Mouse (Mus musculus) retina, embryonic 14.5 days (tissue): ENCODE data around the gene Gpr63.
"Not testable (repeated sequence)": the region's sequence is repeated elsewhere in the genome, so short reads cannot be mapped to it uniquely, and the experiment has no call there.

ENCODE experiments used
- DNase-seq: peaks from one replicate; pipeline ENCODE4 v3.0.0-alpha.2; 2015; ENCODE audit warnings: low spot score

Gene Gpr63

GRCm38 (mm10) chr4:24966299-24966991, at the start of gene Gpr63:
Gene Gpr63, plus strand, starts transcription at chr4:24966407.
- DNase-seq, result peak; percentile 79

- no peak for DNase-seq
Measured at GRCm38 (mm10) chr4:24920006-24920577, 46.1 kb upstream of the Gpr63 start.

- no peak for DNase-seq
Measured at GRCm38 (mm10) chr4:24924726-24925125, 41.5 kb upstream of the Gpr63 start.

DNA sequence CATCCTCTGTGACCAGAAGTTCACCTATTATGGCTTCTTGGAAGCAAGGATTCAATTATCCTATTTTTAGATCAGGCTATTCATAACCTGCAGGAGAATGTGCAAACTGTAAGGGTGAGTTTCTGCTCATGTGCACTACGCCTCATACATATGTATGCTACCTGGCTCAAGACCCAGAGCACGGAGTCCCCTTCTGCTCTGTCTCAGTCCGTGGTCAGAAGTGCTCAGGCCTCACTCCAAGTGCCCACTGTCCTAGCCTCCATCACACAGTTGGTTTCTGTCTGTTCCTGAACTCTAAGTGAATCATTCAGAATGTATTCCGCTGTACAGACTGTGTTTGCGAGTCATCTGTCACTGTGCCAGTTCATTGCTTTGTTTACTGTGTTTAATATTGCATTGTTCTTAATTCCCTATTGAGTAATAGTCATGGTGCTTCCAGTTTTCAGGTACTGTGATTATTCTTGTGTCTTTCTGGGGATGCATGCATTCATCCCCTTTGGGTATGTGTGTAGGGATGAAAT, 37.9 kb upstream of the Gpr63 start:
- DNase-seq, result no peak

DNA sequence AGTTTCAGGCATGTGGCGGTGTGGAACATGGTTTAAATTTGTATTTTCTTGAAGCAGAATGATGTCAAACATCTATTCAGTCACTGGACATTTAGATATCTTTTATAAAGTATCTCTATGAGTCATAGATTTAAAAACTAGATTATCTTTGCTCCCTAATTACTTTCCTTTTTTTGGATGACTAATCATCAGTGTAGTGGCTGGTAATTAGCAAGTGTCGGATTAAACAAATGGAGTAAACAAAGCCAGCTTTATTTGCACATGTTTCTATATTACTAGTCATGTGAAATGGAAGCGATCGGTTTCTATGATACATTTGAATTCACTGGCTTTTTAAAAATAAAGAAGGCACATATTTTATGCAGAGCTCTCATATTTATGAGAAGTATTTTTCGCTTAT, 37.3 kb upstream of the Gpr63 start:
- no peak for DNase-seq

DNA sequence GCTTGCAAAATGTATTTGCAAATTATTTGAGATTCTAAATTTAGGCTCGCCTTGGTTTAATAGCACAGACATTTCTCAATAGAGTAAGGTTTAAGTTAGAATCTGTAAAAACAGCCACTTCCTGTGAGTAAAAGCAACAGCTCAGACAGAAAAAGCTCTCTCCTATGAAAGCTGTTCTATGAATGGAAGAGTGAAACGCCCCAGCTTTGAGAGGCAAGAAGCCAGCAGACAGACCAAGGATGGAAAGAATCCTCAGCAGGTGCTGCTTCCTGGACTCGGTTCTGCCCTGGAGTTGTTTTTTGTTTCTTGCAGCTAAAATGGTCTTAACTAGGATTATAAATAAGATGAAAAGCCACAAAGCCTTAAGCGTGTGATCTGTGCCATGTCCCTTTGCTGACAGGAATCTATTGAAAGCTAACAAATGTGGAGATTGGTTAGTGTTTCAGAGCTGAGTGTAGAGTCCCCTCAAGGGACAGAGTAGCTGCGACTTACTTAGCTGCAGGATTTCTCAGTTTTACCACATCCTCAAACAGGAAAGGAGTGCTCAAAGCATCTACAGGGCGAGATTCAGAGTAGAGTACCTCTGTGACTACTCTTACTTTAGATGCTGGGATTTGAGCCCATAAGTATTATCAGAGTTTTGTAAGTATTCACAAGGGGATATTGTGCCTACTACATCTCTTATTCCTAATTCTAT, 23.3 kb upstream of the Gpr63 start:
- no peak for DNase-seq

DNA sequence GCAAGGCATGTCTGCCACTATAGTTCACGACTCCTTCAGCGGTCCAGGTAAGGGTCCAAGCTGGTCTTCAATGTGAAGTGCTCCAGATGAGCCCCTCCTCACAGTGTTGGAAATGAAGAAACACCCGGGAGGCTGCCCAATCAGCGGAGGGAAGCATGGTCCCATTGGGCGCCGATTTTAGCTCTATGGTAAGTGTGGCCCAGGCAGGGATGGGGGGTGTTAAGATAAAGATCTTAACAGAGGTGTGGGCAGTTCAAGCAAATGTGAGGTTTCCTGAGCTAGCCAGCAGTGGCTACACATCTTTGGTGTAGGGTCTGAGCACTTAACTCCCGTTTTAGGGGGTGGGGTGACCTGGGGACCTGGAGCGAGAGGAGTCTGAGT, 299 bp upstream of the Gpr63 start:
- no peak for DNase-seq

GRCm38 (mm10) chr4:24967251-24967650, 1.0 kb downstream of the Gpr63 start:
- DNase-seq, result peak; percentile 23

DNA sequence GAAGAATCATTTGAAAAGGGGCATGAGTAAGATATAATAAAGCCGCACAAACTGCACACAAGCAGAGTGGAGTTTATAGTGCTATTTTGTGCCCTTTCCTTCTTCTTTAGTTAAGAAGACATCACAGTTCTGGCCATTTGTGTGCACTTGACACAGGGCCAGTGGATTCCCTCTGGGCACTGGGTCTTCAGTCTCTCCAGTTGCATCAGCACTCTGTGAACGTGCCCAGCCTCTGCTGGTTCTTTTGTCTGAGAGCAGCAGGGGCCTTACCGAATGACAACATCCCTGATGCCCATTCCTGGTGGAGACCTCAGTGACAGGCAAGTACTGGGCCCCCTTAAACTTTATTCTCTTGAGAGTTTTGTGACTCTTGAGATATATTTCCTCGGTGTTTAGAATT, 12.4 kb downstream of the Gpr63 start:
- DNase-seq, result peak; percentile 37

GRCm38 (mm10) chr4:24985612-24986011, 19.4 kb downstream of the Gpr63 start:
- no peak for DNase-seq

DNA sequence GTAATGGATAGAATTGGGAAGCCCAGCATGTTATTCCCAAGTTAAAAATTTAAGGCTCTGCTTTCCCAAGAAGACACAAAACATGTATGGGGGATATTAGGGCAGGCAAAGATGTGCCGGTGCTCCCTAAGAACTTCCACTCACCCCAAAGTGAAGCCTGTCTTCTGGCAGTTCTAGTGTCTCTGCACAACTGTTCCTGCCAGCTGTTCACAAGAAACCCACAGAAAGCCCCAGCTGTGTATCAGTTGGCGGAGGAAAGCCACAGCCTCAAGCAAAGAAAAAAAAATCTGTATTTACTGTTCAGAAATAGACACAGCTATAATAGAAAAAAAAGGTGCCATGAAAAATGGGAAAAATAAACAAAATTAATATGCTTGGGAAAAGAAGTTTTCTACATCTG, 25.3 kb downstream of the Gpr63 start:
- DNase-seq, result no peak

GRCm38 (mm10) chr4:25009328-25009727, 43.1 kb downstream of the Gpr63 start:
- DNase-seq, result not testable (repeated sequence)

- peak; percentile 14 for DNase-seq
Measured at GRCm38 (mm10) chr4:25011780-25012179, 45.6 kb downstream of the Gpr63 start.

GRCm38 (mm10) chr4:25012726-25013125, 46.5 kb downstream of the Gpr63 start:
- no peak for DNase-seq

DNA sequence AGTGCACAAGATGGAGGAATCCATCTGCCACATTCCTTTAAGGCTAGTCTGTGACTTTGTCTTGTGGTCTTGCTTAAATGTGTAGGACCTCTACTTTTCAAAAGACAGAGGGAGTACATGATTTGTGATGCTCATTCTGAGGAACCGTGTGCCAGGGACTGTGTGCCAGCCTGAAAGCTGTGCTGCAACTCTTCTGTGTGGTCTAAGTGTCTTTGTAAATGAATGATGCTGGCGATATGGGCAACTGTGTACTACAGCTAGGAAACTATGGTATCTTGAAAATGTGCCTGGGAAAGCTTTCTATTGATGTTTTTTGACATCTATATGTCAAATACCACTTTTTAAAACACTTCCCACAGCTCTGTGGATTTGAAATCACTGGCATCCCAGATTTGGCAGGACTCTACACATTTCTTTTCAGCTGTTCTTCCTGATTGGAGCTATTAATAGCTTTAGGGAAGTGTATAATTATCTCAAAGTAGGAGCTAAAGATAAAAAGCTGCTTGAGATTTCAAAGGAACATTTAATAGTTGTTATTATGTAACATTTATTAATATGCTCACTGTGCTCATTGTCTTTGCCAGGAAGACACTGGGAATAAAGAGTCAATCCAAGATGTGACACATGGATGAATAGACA, 48.9 kb downstream of the Gpr63 start:
- DNase-seq, result no peak

DNA sequence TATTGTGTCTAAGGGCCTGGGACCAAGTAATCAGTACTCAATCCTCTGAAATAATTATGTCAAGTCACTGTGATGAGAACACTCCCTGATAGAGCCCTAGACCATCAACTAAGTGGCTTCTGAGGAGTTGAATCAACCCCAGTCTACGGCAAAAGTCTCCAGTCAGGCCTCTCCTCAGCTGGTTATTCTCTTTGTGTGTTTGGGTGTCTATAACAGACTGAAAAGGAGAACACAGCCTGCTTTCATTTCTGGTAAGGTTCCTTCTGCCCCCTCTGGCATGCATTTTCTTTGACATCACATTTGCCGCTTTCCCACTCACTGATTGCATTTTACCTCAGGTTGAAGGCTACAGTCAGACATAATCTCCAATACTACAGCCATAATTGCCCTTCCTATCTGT, 62.0 kb downstream of the Gpr63 start:
- no peak for DNase-seq

DNA sequence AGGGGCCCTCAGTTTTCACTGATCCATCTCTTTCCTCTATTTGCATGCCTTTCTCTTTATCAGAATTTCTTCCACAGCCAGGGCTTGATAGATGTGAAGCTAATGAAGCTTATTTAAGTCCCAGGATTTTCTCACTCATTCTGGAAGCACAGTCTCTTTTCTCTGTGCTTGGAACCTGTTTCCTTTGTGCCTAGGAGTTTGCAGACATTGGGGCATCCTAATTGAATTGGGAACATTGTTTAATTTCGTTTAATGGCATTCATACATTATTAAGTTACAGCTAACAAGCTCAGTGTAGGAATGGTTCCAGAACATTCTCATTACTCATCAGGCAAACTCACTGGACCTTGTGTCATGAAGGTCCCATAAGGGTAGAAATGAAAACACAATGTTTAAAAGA, 62.5 kb downstream of the Gpr63 start:
- DNase-seq, result no peak

DNA sequence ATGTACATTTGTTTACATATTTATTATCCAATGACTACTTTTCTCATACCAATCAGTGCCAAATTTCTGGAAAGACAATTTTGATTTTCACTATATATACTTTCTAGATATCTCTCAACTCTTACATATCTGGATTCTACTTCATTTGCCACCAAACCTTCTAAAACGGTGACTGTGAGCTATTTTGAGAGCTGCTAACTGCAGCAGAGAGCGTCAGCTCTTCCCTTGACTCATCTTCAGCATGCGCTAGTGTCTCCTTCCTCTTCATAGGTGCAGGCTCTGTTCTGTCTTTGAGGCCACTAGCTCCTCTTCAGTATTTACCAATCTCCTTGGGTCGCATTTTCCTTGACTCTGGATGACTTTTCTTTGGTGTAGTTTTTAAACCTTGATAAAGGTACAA, 63.7 kb downstream of the Gpr63 start:
- no peak for DNase-seq

GRCm38 (mm10) chr4:25035158-25035791, 69.1 kb downstream of the Gpr63 start:
- DNase-seq, result peak; percentile 18

DNA sequence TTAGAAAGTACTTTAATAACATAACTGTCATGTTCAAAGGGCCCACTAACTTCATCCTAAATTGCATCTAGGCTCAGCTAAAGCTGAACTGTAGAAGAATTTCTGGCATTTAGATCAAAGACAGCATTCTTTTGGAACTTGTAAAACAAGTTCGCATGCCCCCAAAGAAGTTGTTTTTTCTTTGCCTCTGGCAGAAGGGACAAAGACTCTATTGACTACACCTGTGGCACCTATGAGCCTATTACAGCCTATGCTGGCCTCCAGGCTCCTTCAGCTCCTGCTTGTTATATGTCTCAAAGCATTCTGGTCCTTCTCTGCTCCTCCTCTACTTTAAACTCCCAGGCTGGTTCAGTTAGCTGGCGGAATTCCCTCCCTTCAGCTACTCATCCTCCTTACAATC, 69.6 kb downstream of the Gpr63 start:
- DNase-seq, result no peak

DNA sequence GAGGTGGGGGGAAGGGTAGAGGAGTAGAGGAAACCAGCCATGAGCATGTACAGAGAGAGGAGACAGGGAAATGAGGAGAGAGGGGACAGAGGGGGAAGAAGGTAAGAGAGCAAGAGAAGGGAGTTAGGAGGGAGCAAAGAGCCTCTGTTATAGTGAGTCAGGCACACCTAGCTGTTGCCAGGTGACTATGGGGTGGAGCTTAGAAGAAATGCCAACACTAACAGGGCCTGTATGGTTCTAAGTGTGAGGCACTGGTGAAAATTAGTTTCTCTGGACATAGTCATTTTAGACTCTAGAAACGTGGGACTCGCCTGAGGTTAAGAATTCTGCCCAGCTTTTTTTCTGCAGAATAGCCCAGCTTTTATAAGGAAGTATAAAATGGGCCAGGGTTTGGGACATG, 71.1 kb downstream of the Gpr63 start:
- no peak for DNase-seq

DNA sequence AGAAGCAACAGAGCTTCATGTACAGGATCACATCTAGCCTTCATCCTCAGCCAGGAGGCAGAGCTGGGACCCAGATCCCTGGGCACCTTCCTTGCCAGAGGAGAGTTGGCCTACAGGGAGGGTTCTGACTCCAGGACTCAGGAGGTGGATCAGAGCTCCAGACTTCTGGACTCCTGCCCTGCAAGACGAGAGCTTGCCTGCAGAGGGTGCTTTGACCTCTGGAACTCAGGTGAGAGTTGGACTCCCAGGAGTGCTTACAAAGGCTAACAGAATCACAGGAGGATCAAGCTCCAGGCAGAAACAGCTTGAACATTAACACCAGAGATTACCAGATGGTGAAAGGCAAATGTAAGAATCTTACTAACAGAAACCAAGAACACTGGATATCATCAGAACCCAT, 89.3 kb downstream of the Gpr63 start:
- not testable (repeated sequence) for DNase-seq
